Mouse (Mus musculus): ENCODE results near the gene Aspscr1. TPM values are rescaled to one million over a fixed set of nuclear protein-coding genes. Genes with fewer than 3 reads are reported as not detected.

Gene Aspscr1
- polyA plus RNA-seq (2014; fragmentation: Illumina TruSeq; extraction: RNeasy Lipid Tissue Mini Kit (QIAGEN cat#74804); ENCODE audit: low read depth, low replicate concordance) = 1.6 TPM

DNA sequence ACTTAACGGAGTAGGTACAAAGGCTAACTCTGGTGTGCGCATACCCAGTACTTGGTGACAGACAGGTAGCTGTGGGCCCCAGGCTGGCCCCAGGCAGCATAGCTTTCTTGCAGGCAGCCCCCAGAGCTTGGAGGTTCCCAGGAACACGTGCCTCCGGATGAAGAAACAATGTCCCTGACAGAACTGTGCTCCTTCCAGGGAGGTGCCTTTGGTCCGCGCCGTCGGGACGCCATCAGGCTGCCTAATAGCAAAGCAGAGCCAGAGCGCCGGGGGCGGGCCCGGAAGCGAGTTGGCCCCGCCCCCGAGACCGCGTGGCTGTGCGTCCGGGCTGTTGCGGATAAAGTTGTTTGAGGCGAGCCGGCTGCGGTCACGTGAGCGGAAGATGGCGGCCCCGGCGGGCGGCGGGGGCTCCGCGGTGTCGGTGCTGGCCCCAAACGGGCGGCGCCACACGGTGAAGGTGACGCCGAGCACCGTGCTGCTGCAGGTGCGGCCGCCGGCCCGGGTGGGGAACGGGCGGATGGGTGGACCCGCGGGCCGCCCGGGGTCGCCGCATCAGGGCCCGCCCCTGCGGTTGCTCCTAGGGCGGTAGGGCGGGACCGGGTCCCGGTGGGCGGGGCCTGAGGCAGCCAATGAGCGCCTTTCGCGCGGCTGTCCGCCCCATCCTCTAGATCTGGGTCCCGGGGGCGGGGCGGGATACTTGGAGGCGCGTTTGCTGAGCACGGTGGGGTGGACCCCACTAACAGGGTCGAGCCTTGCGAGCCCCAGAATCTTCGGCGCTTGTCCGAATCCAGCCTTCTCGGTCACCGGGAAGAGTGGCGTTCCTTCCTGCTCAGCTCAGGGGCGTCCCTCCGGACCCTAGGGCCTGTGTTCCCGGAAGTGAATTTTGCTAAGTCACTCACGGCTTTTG lies at the start of gene Aspscr1:
Gene Aspscr1, plus strand, starts transcription at position 287 of the 907 bp plus-strand sequence.

DNA sequence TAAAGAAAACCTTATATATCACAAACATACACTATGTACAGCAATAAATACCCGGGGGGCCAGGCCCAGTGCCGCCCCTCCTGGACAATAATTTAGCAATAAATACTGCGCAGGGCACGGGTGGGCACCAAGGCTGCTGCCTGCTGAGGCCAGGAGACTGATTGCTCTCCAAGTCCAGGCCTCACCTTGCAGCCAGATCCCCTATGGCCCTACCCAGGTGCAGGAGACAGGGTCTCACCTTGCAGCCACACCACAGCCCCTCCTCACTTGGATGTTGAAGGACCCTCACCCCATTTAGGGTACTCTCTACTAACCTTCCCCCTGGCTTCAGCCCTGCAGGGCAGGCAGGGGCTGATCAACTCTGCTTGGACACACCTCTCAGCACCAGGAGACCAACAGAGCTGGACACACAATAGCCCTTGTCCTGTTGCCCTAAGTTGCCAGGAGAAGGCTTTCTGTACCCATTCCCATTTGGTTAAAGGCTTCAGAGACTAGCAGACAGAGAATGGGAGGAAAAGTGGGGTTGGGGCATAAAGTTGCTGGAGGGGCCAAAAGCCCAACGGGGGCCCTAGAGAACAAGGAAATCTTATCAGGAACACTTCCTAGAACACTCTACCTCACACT lies 47.5 kb upstream of the Aspscr1 start, which contains the start of gene Sirt7:
Gene Sirt7, minus strand, starts transcription at position 89 of the 624 bp plus-strand sequence.

DNA sequence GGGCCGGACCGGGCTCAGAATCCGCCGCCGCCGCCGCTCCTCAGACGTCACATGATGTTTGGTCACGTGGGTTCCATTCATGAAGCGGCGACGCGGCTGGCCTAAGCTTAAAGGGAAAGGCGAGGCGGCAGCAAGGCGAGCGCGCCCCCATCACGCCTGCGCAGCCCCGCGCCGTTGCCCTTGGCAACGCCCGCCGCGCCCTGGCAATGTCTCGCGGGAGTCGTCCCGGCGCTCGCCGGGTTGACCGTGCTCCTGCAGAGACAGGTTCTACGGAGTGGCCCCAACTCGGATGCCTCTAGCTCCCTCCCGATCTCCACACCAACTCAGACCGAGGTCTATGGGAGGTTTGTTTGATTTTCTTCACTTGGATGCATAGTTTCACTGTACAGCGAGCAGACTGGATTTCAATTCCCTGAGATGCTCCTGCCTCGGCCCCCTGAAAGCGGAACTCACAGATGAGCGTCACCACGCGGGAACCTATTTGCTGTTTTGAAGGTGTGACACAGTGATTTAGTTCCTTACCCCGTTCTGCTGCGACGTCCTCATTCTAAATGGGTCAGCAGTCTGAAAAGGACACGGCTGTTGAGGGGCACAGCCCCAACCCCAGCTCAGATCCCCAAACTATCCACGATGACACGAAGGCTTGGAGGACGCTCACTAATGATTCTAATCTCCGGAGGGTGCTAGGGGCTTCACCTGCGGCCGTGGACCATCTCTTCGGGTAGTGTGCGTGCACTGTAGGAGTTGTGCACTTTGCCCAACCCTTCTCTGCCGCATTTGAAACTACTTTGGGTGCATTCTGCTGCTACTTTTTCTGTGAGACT lies 39.0 kb upstream of the Aspscr1 start, which contains the start of gene Mafg:
Gene Mafg, minus strand, starts transcription at position 81 of the 824 bp plus-strand sequence.

DNA sequence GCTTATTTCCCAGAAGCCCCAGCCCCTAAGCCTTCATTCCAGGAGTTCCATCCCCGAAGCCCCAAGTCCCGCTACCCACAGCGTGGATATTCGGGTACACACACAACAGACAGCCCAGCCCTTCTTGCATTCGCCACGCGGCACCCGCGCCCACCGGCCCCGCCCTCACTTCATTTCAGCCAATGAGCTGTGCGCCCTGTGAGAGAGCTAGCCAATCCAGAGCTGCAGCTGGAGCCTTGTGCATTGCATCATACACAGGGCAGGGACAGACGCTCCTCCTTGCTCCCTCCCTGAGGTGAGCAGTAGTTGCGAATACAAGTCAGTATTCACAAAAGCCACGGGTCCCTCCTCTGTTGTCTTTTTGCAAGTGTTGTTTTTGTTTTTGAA lies 29.2 kb upstream of the Aspscr1 start, which contains the start of gene Pycr1:
Gene Pycr1, minus strand, starts transcription at position 169 of the 387 bp plus-strand sequence.

DNA sequence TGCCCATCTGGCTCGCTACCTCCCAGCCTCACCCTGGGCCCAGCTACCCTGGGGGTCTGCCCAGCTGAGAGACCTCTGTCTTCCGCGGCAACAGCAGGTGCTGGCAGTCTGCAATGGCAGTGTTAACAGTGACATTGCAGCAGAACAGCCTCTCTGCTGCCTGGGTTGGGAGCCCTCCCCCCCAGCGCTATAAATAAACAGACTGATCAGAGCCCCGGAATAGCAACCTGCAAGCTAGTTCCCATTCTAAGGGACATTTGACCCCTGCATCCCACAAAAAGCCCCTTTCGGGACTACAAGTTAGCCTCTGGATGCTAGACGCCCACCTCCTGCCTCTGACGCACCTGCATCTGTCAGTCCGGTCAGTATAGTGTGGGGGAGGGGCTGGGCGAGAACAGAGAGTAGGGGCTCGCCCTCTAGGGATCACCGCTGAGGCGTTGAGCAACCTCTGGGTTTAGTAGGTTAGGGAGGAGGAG lies 24.7 kb upstream of the Aspscr1 start, which contains the start of gene Myadml2:
Gene Myadml2, minus strand, starts transcription at position 158 of the 476 bp plus-strand sequence.

DNA sequence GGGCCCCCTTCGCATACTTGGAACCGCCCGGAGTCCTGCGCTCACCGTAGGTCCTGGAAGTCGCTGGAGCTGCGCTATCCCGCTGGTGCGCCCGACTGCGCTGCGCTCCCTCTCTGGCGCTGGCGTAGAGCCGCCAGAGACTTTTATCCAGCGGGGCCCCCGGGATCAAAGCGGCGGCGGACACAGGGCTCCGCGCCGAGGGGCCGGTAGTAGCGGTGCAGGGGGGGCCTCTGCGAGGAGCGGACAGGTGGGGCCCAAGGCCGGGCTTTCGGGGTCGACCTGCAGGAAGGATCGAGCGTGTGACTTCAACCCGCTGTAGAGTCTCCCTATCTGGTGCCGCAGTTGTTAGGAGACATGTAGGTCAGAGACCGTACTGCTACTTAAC lies 11.7 kb upstream of the Aspscr1 start, which contains the start of gene Notum:
Gene Notum, minus strand, starts transcription at position 100 of the 385 bp plus-strand sequence.

DNA sequence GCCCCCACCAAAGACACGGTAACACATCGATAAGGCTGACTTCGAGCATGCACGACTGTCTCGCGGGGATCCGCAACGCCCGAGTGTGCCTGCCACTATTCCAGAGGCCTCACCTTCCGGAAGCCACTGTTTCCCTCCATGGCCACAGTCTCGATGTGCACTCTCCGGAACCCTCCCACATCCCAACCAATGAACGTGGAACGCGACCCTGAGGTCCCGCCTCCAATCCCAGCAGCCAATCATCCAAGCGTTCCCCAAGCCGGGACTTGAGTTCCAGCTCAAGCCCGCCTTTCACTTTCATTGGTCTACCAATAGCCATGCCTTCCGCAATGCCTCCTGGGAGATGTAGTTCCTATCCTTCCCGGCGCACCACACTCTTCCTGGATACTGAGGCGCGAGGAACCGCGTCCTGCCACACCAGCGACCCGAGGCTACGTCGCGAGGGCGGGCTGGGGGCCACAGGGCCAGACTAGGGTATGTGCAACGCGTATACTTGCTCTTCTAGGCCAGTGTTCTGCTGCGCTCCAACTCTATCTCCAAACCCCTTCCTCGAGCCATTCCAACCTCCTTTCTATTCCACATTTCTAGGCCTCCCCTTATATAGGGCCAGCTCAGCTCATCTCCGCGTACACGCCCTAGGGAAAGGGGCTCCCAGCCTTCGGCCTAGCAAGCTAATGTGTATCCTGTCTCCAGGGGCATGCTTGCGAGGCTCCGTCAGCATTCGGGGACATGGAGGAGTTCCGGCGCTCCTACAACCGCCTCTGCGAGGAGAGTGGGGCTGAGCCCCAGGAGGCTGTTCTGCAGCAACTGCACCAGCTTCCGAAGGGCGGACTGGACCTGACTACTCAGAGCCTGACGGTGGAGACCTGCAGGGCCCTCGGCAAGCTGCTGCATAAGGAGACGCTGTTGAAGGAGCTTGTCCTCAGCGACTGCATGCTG lies 41.1 kb downstream of the Aspscr1 start, which contains the start of the genes Cenpx and Lrrc45:
Gene Cenpx, minus strand, starts transcription at position 159 of the 939 bp plus-strand sequence.
Gene Lrrc45, plus strand, starts transcription at position 346 of the 939 bp plus-strand sequence.

DNA sequence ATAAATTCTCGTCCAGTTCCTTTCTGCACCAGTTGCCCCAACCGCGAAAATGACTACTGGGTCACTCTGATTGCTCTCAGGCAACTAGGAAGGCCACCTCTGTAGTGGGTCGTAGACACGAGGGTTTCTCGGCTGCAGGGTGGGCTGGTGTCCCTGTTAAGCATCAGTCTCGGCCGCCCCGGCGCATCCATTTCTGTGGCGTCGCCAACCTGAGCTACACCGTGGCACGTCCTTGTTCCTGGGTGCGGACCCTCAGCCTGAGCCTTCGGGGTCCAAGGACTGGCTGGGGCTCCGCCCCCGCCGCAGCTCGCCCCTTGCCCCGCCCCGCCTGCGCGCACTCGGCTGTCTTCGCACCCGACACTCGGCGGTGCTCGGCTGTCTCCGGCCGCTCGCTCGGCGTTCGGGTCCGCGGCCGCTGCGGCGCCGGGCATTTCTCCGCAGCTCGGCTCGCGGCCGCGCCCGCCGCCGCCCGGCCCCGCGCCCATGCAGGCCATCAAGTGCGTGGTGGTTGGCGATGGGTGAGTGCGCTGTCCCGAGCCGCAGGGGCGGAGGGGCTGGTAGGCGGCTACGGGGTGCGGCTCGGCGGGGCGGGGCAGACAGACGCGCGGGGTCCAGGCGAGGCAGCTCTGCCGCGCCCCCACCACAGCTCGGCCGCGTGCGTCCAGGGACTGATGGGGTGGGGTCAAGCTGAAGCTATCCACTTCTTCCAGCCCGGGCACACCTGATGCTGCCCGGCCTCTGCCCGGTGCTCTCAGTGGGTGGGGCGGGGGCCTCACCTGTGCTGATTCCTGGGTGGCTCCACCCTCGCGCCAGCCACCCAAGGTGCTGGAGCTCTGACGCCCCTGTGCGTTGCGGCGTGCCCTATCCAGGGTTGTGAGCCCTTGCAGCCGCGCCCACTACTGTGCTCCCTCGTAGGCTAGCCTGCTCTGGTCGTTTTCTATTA lies 48.6 kb downstream of the Aspscr1 start, which contains the start of gene Rac3:
Gene Rac3, plus strand, starts transcription at position 347 of the 943 bp plus-strand sequence.

DNA sequence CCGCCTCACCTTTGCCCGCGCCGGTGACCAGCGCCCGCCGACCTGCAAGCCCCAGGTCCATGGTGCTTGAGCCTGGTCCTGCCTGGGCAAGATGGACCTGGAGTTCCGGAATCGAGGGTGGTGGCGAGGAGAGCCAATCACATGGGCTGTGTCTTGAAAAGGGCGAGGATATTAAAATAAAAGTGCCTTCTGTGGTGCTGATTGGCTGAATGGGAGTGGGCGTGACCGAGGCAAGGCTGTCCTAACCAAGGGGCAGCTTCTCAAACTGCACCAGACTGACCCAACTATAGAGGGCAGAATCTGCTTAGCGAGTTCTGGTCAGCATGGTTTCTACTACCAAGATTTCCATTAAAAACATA lies 54.4 kb downstream of the Aspscr1 start, which contains the start of gene Dcxr:
Gene Dcxr, minus strand, starts transcription at position 113 of the 359 bp plus-strand sequence.

DNA sequence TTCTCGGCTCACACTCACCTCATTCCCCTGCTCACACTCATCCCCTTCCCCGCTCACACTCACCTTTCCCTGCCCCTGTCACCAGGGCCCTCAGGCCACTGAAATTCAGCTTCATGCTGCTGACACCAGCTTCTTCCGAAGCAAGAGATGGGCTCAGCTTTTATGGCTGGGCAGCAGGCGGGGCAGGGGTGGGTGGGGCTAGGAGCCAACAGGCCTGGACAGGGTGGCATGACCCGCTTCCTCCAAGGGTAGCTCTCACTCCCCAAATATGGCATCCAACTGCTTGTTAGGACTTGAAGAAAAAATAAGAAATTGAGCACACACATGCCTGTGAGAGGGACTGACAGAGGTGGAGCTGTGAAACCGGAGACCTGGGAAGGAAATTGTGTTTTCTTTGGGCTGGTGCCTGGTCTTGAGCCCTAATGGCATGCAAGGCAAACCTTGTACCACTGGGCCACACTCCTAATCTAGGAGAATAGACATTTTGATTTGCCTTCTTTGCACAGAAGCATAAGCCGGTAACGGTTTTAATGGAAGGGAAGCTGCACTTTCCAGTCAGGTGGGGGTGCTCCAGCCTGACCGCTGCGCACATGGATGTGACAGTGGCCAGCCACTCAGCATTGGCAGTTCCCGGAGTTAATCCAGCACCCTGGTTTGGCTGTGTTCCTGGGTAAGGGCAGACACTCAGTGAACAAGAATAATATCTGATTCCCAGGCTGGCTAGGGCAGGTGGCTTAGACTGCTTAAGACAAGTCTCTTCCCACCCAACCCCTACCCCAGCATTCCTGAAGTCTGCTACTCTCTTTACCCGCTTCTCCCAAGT lies 59.3 kb downstream of the Aspscr1 start, which contains the start of gene Cbr2:
Gene Cbr2, minus strand, starts transcription at position 257 of the 823 bp plus-strand sequence.

Other genes starting within 250 kb of the Aspscr1 start
- 13.1 TPM for gene Nploc4, start 235.3 kb upstream of the Aspscr1 start, polyA plus RNA-seq (2014; fragmentation: Illumina TruSeq; extraction: RNeasy Lipid Tissue Mini Kit (QIAGEN cat#74804); ENCODE audit: low read depth, low replicate concordance)
- gene Tspan10, start 230.3 kb upstream of the Aspscr1 start, polyA plus RNA-seq (2014; fragmentation: Illumina TruSeq; extraction: RNeasy Lipid Tissue Mini Kit (QIAGEN cat#74804); ENCODE audit: low read depth, low replicate concordance) = not detected
- gene Pde6g, start 219.5 kb upstream of the Aspscr1 start, polyA plus RNA-seq (2014; fragmentation: Illumina TruSeq; extraction: RNeasy Lipid Tissue Mini Kit (QIAGEN cat#74804); ENCODE audit: low read depth, low replicate concordance) = not detected
- not detected for gene Oxld1, start 214.9 kb upstream of the Aspscr1 start, polyA plus RNA-seq (2014; fragmentation: Illumina TruSeq; extraction: RNeasy Lipid Tissue Mini Kit (QIAGEN cat#74804); ENCODE audit: low read depth, low replicate concordance)
- 12.8 TPM for gene Ccdc137, start 214.9 kb upstream of the Aspscr1 start, polyA plus RNA-seq (2014; fragmentation: Illumina TruSeq; extraction: RNeasy Lipid Tissue Mini Kit (QIAGEN cat#74804); ENCODE audit: low read depth, low replicate concordance)
- 9.9 TPM for gene Arl16, start 205.4 kb upstream of the Aspscr1 start, polyA plus RNA-seq (2014; fragmentation: Illumina TruSeq; extraction: RNeasy Lipid Tissue Mini Kit (QIAGEN cat#74804); ENCODE audit: low read depth, low replicate concordance)
- 6.1 TPM for gene Mrpl12, start 188.4 kb upstream of the Aspscr1 start, polyA plus RNA-seq (2014; fragmentation: Illumina TruSeq; extraction: RNeasy Lipid Tissue Mini Kit (QIAGEN cat#74804); ENCODE audit: low read depth, low replicate concordance)
- gene Slc25a10, start 181.1 kb upstream of the Aspscr1 start, polyA plus RNA-seq (2014; fragmentation: Illumina TruSeq; extraction: RNeasy Lipid Tissue Mini Kit (QIAGEN cat#74804); ENCODE audit: low read depth, low replicate concordance) = 2.5 TPM
- gene Gcgr, start 142.3 kb upstream of the Aspscr1 start, polyA plus RNA-seq (2014; fragmentation: Illumina TruSeq; extraction: RNeasy Lipid Tissue Mini Kit (QIAGEN cat#74804); ENCODE audit: low read depth, low replicate concordance) = 2.3 TPM
- 0.89 TPM for gene Mcrip1, start 123.2 kb upstream of the Aspscr1 start, polyA plus RNA-seq (2014; fragmentation: Illumina TruSeq; extraction: RNeasy Lipid Tissue Mini Kit (QIAGEN cat#74804); ENCODE audit: low read depth, low replicate concordance)
- not detected for gene Ppp1r27, start 121.8 kb upstream of the Aspscr1 start, polyA plus RNA-seq (2014; fragmentation: Illumina TruSeq; extraction: RNeasy Lipid Tissue Mini Kit (QIAGEN cat#74804); ENCODE audit: low read depth, low replicate concordance)
- gene P4hb, start 99.7 kb upstream of the Aspscr1 start, polyA plus RNA-seq (2014; fragmentation: Illumina TruSeq; extraction: RNeasy Lipid Tissue Mini Kit (QIAGEN cat#74804); ENCODE audit: low read depth, low replicate concordance) = 238 TPM
- 20.6 TPM for gene Arhgdia, start 91.3 kb upstream of the Aspscr1 start, polyA plus RNA-seq (2014; fragmentation: Illumina TruSeq; extraction: RNeasy Lipid Tissue Mini Kit (QIAGEN cat#74804); ENCODE audit: low read depth, low replicate concordance)
- 11.9 TPM for gene Alyref, start 74.6 kb upstream of the Aspscr1 start, polyA plus RNA-seq (2014; fragmentation: Illumina TruSeq; extraction: RNeasy Lipid Tissue Mini Kit (QIAGEN cat#74804); ENCODE audit: low read depth, low replicate concordance)
- gene Anapc11, start 74.6 kb upstream of the Aspscr1 start, polyA plus RNA-seq (2014; fragmentation: Illumina TruSeq; extraction: RNeasy Lipid Tissue Mini Kit (QIAGEN cat#74804); ENCODE audit: low read depth, low replicate concordance) = 7.1 TPM
- not detected for gene Npb, start 64.5 kb upstream of the Aspscr1 start, polyA plus RNA-seq (2014; fragmentation: Illumina TruSeq; extraction: RNeasy Lipid Tissue Mini Kit (QIAGEN cat#74804); ENCODE audit: low read depth, low replicate concordance)
- gene Pcyt2, start 55.0 kb upstream of the Aspscr1 start, polyA plus RNA-seq (2014; fragmentation: Illumina TruSeq; extraction: RNeasy Lipid Tissue Mini Kit (QIAGEN cat#74804); ENCODE audit: low read depth, low replicate concordance) = 15.0 TPM
- gene Sirt7, start 47.7 kb upstream of the Aspscr1 start, polyA plus RNA-seq (2014; fragmentation: Illumina TruSeq; extraction: RNeasy Lipid Tissue Mini Kit (QIAGEN cat#74804); ENCODE audit: low read depth, low replicate concordance) = 3.0 TPM
- 11.3 TPM for gene Mafg, start 39.4 kb upstream of the Aspscr1 start, polyA plus RNA-seq (2014; fragmentation: Illumina TruSeq; extraction: RNeasy Lipid Tissue Mini Kit (QIAGEN cat#74804); ENCODE audit: low read depth, low replicate concordance)
- 0.32 TPM for gene Pycr1, start 29.2 kb upstream of the Aspscr1 start, polyA plus RNA-seq (2014; fragmentation: Illumina TruSeq; extraction: RNeasy Lipid Tissue Mini Kit (QIAGEN cat#74804); ENCODE audit: low read depth, low replicate concordance)
- gene Myadml2, start 24.8 kb upstream of the Aspscr1 start, polyA plus RNA-seq (2014; fragmentation: Illumina TruSeq; extraction: RNeasy Lipid Tissue Mini Kit (QIAGEN cat#74804); ENCODE audit: low read depth, low replicate concordance) = not detected
- gene Notum, start 11.8 kb upstream of the Aspscr1 start, polyA plus RNA-seq (2014; fragmentation: Illumina TruSeq; extraction: RNeasy Lipid Tissue Mini Kit (QIAGEN cat#74804); ENCODE audit: low read depth, low replicate concordance) = not detected
- 0.97 TPM for gene Cenpx, start 40.8 kb downstream of the Aspscr1 start, polyA plus RNA-seq (2014; fragmentation: Illumina TruSeq; extraction: RNeasy Lipid Tissue Mini Kit (QIAGEN cat#74804); ENCODE audit: low read depth, low replicate concordance)
- 0.24 TPM for gene Lrrc45, start 41.0 kb downstream of the Aspscr1 start, polyA plus RNA-seq (2014; fragmentation: Illumina TruSeq; extraction: RNeasy Lipid Tissue Mini Kit (QIAGEN cat#74804); ENCODE audit: low read depth, low replicate concordance)
- gene Rac3, start 48.5 kb downstream of the Aspscr1 start, polyA plus RNA-seq (2014; fragmentation: Illumina TruSeq; extraction: RNeasy Lipid Tissue Mini Kit (QIAGEN cat#74804); ENCODE audit: low read depth, low replicate concordance) = not detected
- 1.3 TPM for gene Dcxr, start 54.3 kb downstream of the Aspscr1 start, polyA plus RNA-seq (2014; fragmentation: Illumina TruSeq; extraction: RNeasy Lipid Tissue Mini Kit (QIAGEN cat#74804); ENCODE audit: low read depth, low replicate concordance)
- gene Cbr2, start 59.1 kb downstream of the Aspscr1 start, polyA plus RNA-seq (2014; fragmentation: Illumina TruSeq; extraction: RNeasy Lipid Tissue Mini Kit (QIAGEN cat#74804); ENCODE audit: low read depth, low replicate concordance) = not detected
- gene Hmga1b, start 89.8 kb downstream of the Aspscr1 start, polyA plus RNA-seq (2014; fragmentation: Illumina TruSeq; extraction: RNeasy Lipid Tissue Mini Kit (QIAGEN cat#74804); ENCODE audit: low read depth, low replicate concordance) = not detected
- not detected for gene Rfng, start 111.2 kb downstream of the Aspscr1 start, polyA plus RNA-seq (2014; fragmentation: Illumina TruSeq; extraction: RNeasy Lipid Tissue Mini Kit (QIAGEN cat#74804); ENCODE audit: low read depth, low replicate concordance)
- gene Gps1, start 111.3 kb downstream of the Aspscr1 start, polyA plus RNA-seq (2014; fragmentation: Illumina TruSeq; extraction: RNeasy Lipid Tissue Mini Kit (QIAGEN cat#74804); ENCODE audit: low read depth, low replicate concordance) = 17.3 TPM
- gene Dus1l, start 123.4 kb downstream of the Aspscr1 start, polyA plus RNA-seq (2014; fragmentation: Illumina TruSeq; extraction: RNeasy Lipid Tissue Mini Kit (QIAGEN cat#74804); ENCODE audit: low read depth, low replicate concordance) = 7.1 TPM
- gene Fasn, start 151.6 kb downstream of the Aspscr1 start, polyA plus RNA-seq (2014; fragmentation: Illumina TruSeq; extraction: RNeasy Lipid Tissue Mini Kit (QIAGEN cat#74804); ENCODE audit: low read depth, low replicate concordance) = 0.44 TPM

All from kidney, adult 10 weeks (tissue).